Mouse (Mus musculus): ENCODE data around the gene Tex13c3.
"Not testable (repeated sequence)": the region's sequence is repeated elsewhere in the genome, so short reads cannot be mapped to it uniquely, and the experiment has no call there.

DNA sequence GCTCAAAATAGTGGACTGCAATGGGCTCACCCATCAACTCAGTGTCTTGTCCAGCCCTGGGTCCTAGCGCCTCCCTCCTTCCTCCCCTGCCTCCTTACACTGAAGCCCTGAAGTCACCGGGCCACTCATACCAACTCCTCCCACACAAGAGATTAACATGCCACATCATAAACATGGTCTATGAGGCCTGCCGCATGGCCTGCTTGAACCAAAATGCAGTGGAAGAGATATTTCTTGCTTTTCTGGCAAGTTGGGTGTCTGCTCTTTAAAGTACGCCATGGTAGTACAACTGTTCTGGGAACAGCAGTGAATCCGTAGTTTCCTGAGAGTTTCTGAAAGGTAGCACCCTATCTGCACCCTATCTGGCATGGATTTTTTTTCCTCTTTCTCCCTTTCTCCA lies at the start of gene Tex13c3:
- not testable (repeated sequence) for TF ChIP-seq CTCF (IDR thresholded peaks at IDR 0.05; ENCODE audit: control insufficient read depth, insufficient read depth, low read length); POLR2A (IDR thresholded peaks at IDR 0.05; ENCODE audit: borderline replicate concordance, control insufficient read depth, low read depth, low read length)
